Comparison of ENCODE assay signal across 20 mouse cellular contexts in the genomic region with DNA sequence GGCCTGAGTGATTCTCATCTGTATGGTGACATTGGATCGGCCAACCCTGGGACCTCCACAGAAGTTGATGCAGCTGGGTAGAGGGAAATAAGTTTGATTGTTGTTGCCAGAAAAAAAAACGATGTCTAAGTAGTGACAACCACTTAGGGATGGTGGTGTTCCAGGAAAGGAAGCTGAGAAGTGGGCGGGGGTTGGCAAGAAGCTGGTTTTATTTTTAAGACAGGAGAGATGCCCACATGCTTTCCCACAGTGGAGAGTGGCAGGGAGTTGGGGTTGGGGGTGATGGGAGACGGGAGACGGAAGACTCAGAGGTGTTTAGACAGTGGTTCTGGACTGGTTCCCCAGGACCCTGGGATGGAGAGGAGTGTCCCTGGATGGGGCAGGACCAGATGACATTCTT. TPM values are rescaled to one million over a fixed set of nuclear protein-coding genes. Genes with fewer than 3 reads are reported as not detected.
DNase-seq lines count a peak whose midpoint lies in the region.
"Had no signal": no experiment of that assay in that cellular context is flagged by ENCODE, and none has a peak within 500 bp of the region (broad histone marks: within the 10 kb centered on the region; RNA-seq: fewer than 3 reads in every experiment).

No protein-coding gene starts in this region.

- WGBS in embryonic facial prominence, embryonic 10.5 days = 91% methylated on average over 5 of the region's 5 CpGs

- peak; percentile 76 for DNase-seq in brain, adult 2 months (ENCODE audit: low read depth, low spot score)
- no peak for DNase-seq in embryonic facial prominence, embryonic 10.5 days (ENCODE audit: low spot score)
- DNase-seq in frontal cortex, postnatal 25 days (ENCODE audit: low spot score in 2 of 2) = peak; percentile 14 to 22
- DNase-seq in right cerebral cortex, adult 2 months (ENCODE audit: low spot score in 2 of 2) = peak; percentile 75 to 79
- no peak for DNase-seq in kidney, postnatal 25 days
- no peak for DNase-seq in kidney, adult 11 months
- DNase-seq in lung, postnatal 10 days = no peak
- no peak for DNase-seq in neural tube, embryonic 10.5 days (ENCODE audit: extremely low spot score, low spot score)
- DNase-seq: adrenal gland, adult 8-10 months; cerebellum, adult 8-10 months; gastrocnemius, postnatal 25 days; heart, adult 18-20 months; heart, postnatal 10 days; kidney, postnatal 4 days; liver had no signal

- H3K36me3 ChIP-seq in embryonic facial prominence, embryonic 10.5 days (replicated peaks) = no peaks in the 10 kb centered on the region
- H3K36me3 ChIP-seq: forebrain, embryonic 10.5 days; heart, embryonic 12.5 days; hindbrain, embryonic 10.5 days; kidney, embryonic 15.5 days; midbrain, embryonic 10.5 days had no signal

- H3K4me3 ChIP-seq in embryonic facial prominence, embryonic 10.5 days = no peak overlapping the region
- H3K4me3 ChIP-seq: forebrain, embryonic 10.5 days; heart, embryonic 12.5 days; hindbrain, embryonic 10.5 days; kidney, embryonic 15.5 days; midbrain, embryonic 10.5 days had no signal

- H3K27ac ChIP-seq in embryonic facial prominence, embryonic 10.5 days (replicated peaks) = 0 out of 2 replicates have a peak overlapping the region, but pooled peaks have one; percentile 61
- H3K27ac ChIP-seq: forebrain, embryonic 10.5 days; kidney, embryonic 15.5 days; midbrain, embryonic 10.5 days had no signal

- H3K4me1 ChIP-seq in embryonic facial prominence, embryonic 10.5 days = peaks cover 42% of the 10 kb centered on the region

- no peaks in the 10 kb centered on the region for H3K27me3 ChIP-seq in embryonic facial prominence, embryonic 10.5 days (replicated peaks; ENCODE audit: low read depth, poor library complexity, severe bottlenecking)

- H3K9me3 ChIP-seq in embryonic facial prominence, embryonic 10.5 days = peaks cover 7% of the 10 kb centered on the region; the same call in 1 of the 2 replicates
- H3K9me3 ChIP-seq: forebrain, embryonic 10.5 days; kidney, embryonic 15.5 days; midbrain, embryonic 10.5 days had no signal

RNA-seq across cellular contexts. Expression of a gene that starts 57.3 kb away (rescaled TPM):
- 6.5 and 7.3 TPM in 2 replicates for polyA plus RNA-seq in embryonic facial prominence, embryonic 10.5 days (2016; fragmentation: Nextera tagmentation; extraction: Ambion mirVana)

Comparison
In these comparisons a context has a peak if more than half of its experiments do, and no peak if none do; other contexts are left out.
1. DNase-seq: peak in brain, adult 2 months (single experiment), frontal cortex, postnatal 25 days (2 of 2) and right cerebral cortex, adult 2 months (2 of 2); none in embryonic facial prominence, embryonic 10.5 days (single experiment), kidney, postnatal 25 days (0 of 2), kidney, adult 11 months (single experiment), lung, postnatal 10 days (single experiment) and neural tube, embryonic 10.5 days (single experiment).